In the genomic region with DNA sequence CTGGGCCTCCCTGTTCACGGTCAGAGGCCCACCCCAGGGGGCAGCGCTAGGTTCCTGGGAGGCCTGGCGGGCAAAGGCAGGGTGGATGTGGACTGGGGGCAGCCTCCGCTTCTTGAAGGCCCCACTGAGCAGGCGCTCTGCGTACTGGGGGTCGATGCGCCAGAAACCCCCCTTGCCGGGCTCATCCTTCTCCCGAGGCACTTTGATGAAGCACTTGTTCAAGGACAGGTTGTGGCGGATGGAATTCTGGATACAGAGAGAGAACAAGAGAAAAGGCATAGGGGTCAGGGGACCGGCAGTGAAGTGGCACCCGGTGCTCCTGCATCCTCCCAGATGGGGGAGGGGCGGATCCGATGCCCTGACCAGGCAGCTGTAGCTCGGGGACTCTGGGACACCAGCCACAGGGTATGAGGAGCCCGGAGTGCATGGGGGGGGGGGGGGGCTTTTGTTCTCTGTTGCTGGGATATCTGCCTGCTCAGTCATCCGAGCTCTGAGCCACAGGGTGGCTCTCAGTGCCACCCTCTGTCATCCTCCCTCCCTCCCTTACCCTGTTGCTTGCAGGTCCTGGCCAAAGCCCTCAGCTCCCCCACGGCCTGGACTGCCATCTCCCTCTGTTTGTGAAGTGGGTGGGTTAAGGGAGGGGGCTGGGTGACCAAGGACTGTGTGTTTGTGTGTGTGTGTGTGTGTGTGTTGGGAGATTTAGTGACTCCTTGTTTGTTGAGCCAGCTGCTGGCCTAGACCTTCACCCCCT, we compare ENCODE assay signal across 9 mouse cellular contexts. TPM values are rescaled to one million over a fixed set of nuclear protein-coding genes. Genes with fewer than 3 reads are reported as not detected.
DNase-seq lines count a peak whose midpoint lies in the region; TF ChIP-seq lines count a peak whose summit lies in the region.
"Had no signal": no experiment of that assay in that cellular context is flagged by ENCODE, and none has a peak within 500 bp of the region (broad histone marks: within the 10 kb centered on the region; RNA-seq: fewer than 3 reads in every experiment).

No protein-coding gene starts in this region.

- intact Hi-C loops in left cerebral cortex, adult 2 months (cut with DNase I): no loop called here

- H3K4me3 ChIP-seq in left cerebral cortex, adult 2 months: no peak overlapping the region

- peak; percentile 45 for DNase-seq in adrenal gland, postnatal 14 days
- no peak for DNase-seq in adrenal gland, postnatal 4 days (ENCODE audit: low spot score in 2 of 2)
- peak; percentile 58 for DNase-seq in right cerebral cortex, adult 18-20 months
- no peak for DNase-seq in right cerebral cortex, postnatal 25 days
- peak in 1 of 2 experiments; percentile 51 for DNase-seq in left cerebral cortex, adult 2 months (ENCODE audit: extremely low spot score in 1 of 2, low spot score in 2 of 2)
- peak; percentile 93 for DNase-seq in retina, postnatal 1 day
- no peak for DNase-seq in ovary, postnatal 14 days (ENCODE audit: low spot score)
- no peak for DNase-seq in heart, adult 8-10 months (ENCODE audit: low spot score)

- H3K27ac ChIP-seq in left cerebral cortex, adult 2 months: peak overlapping the region; percentile 60

- no peak for TF ChIP-seq CTCF in left cerebral cortex, adult 2 months (IDR thresholded peaks at IDR 0.05)

RNA-seq across cellular contexts. Expression of gene Foxj1, which starts 2.8 kb away (rescaled TPM):
- 0.23 and 0.30 TPM in 2 replicates for total RNA-seq in adrenal gland, postnatal 14 days (2021)
- total RNA-seq in adrenal gland, postnatal 4 days (2021): under 1 TPM; 0.37 to 0.90 TPM
- total RNA-seq in left cerebral cortex, adult 2 months (2021): 1 to 10 TPM; 4.2 to 4.4 TPM
- under 1 TPM in 1 of 4 experiments, not detected in 3; 0.26 TPM for total RNA-seq in heart, adult 8-10 months (2022)
- total RNA-seq: hematopoietic stem cell, adult 5-6 weeks had no signal

RNA-seq across cellular contexts. Expression of gene Exoc7, which starts 25.4 kb away (rescaled TPM):
- total RNA-seq in adrenal gland, postnatal 14 days (2021): 50.5 and 62.8 TPM in 2 replicates
- total RNA-seq in adrenal gland, postnatal 4 days (2021): 10 to 100 TPM; 80.2 to 88.5 TPM
- 10 to 100 TPM; 89.8 to 98.5 TPM for total RNA-seq in left cerebral cortex, adult 2 months (2021)
- total RNA-seq in heart, adult 8-10 months (2022): 10 to 100 TPM; 49.0 to 65.8 (median 54.2) TPM

RNA-seq across cellular contexts. Expression of gene Galr2, which starts 51.7 kb away (rescaled TPM):
- not detected in 2 replicates for total RNA-seq in adrenal gland, postnatal 14 days (2021)
- total RNA-seq in adrenal gland, postnatal 4 days (2021): under 1 TPM; 0.20 to 0.28 TPM
- total RNA-seq in left cerebral cortex, adult 2 months (2021): not detected
- not detected for total RNA-seq in heart, adult 8-10 months (2022)
- total RNA-seq: hematopoietic stem cell, adult 5-6 weeks had no signal

RNA-seq across cellular contexts. Expression of gene Srp68, which starts 58.4 kb away (rescaled TPM):
- 63.1 and 70.4 TPM in 2 replicates for total RNA-seq in adrenal gland, postnatal 14 days (2021)
- 10 to 100 TPM; 79.7 to 81.2 TPM for total RNA-seq in adrenal gland, postnatal 4 days (2021)
- total RNA-seq in left cerebral cortex, adult 2 months (2021): 10 to 100 TPM; 70.5 to 75.4 TPM
- total RNA-seq in heart, adult 8-10 months (2022): 10 to 100 TPM; 61.3 to 72.1 (median 66.2) TPM

Comparison
In these comparisons a context has a peak if more than half of its experiments do, and no peak if none do; other contexts are left out.
1. DNase-seq: peak in adrenal gland, postnatal 14 days (single experiment), right cerebral cortex, adult 18-20 months (single experiment) and retina, postnatal 1 day (single experiment); none in adrenal gland, postnatal 4 days (0 of 2), right cerebral cortex, postnatal 25 days (single experiment), ovary, postnatal 14 days (single experiment) and heart, adult 8-10 months (single experiment).